Mouse (Mus musculus): ENCODE results near the gene Gpr157. TPM values are rescaled to one million over a fixed set of nuclear protein-coding genes. Genes with fewer than 3 reads are reported as not detected.

Gpr157 gene
- polyA plus RNA-seq, 1 experiment, result 1.9 TPM

GRCm38 (mm10) chr4:150119055-150119454 lies 31.9 kb downstream of the Gpr157 start, which contains the start of gene Slc2a5:
Slc2a5 (plus strand) TSS chr4:150119283.
- Histone ChIP-seq H3K4me1 (ENCODE audit: control insufficient read depth, insufficient read depth, low read length) (peaks cover 2% of the 10 kb centered on the region), H3K27ac (ENCODE audit: insufficient read depth, low read length) (no peak within 1 kb of the TSS), H3K4me3 (ENCODE audit: insufficient read depth, low read length) (no peak within 1 kb of the TSS)
- TF ChIP-seq CTCF (IDR thresholded peaks at IDR 0.05; ENCODE audit: extremely low read depth, insufficient read depth, low read length), result no peak
- no peak for TF ChIP-seq POLR2A (IDR thresholded peaks at IDR 0.05; ENCODE audit: extremely low read depth, insufficient read depth, low read length)

GRCm38 (mm10) chr4:150119640-150120039 lies 32.5 kb downstream of the Gpr157 start:
- TF ChIP-seq CTCF (IDR thresholded peaks at IDR 0.05; ENCODE audit: extremely low read depth, insufficient read depth, low read length) (no peak), POLR2A (IDR thresholded peaks at IDR 0.05; ENCODE audit: extremely low read depth, insufficient read depth, low read length) (no peak)
- no peak overlapping the region for H3K4me3 ChIP-seq (ENCODE audit: insufficient read depth, low read length)
- no peak overlapping the region for H3K27ac ChIP-seq (ENCODE audit: insufficient read depth, low read length)
- peaks cover 2% of the 10 kb centered on the region for H3K4me1 ChIP-seq (ENCODE audit: control insufficient read depth, insufficient read depth, low read length)

- TF ChIP-seq POLR2A (IDR thresholded peaks at IDR 0.05; ENCODE audit: extremely low read depth, insufficient read depth, low read length) (no peak), CTCF (IDR thresholded peaks at IDR 0.05; ENCODE audit: extremely low read depth, insufficient read depth, low read length) (no peak)
- H3K4me1 ChIP-seq (ENCODE audit: control insufficient read depth, insufficient read depth, low read length), result peaks cover 2% of the 10 kb centered on the region
- H3K4me3 ChIP-seq (ENCODE audit: insufficient read depth, low read length), result no peak overlapping the region
- no peak overlapping the region for H3K27ac ChIP-seq (ENCODE audit: insufficient read depth, low read length)
Observed at GRCm38 (mm10) chr4:150120173-150120833, 33.1 kb downstream of the Gpr157 start.

- H3K27ac ChIP-seq (ENCODE audit: insufficient read depth, low read length), result no peak overlapping the region
- peaks cover 2% of the 10 kb centered on the region for H3K4me1 ChIP-seq (ENCODE audit: control insufficient read depth, insufficient read depth, low read length)
- TF ChIP-seq POLR2A (IDR thresholded peaks at IDR 0.05; ENCODE audit: extremely low read depth, insufficient read depth, low read length) (no peak), CTCF (IDR thresholded peaks at IDR 0.05; ENCODE audit: extremely low read depth, insufficient read depth, low read length) (no peak)
- H3K4me3 ChIP-seq (ENCODE audit: insufficient read depth, low read length), result no peak overlapping the region
Observed at GRCm38 (mm10) chr4:150121430-150121829, 34.3 kb downstream of the Gpr157 start.

- no peak for TF ChIP-seq POLR2A (IDR thresholded peaks at IDR 0.05; ENCODE audit: extremely low read depth, insufficient read depth, low read length)
- TF ChIP-seq CTCF (IDR thresholded peaks at IDR 0.05; ENCODE audit: extremely low read depth, insufficient read depth, low read length), result no peak
Observed at GRCm38 (mm10) chr4:150122476-150122875, 35.3 kb downstream of the Gpr157 start.

GRCm38 (mm10) chr4:150126373-150126772 lies 39.2 kb downstream of the Gpr157 start:
- Histone ChIP-seq H3K4me1 (ENCODE audit: control insufficient read depth, insufficient read depth, low read length) (no peaks in the 10 kb centered on the region), H3K4me3 (ENCODE audit: insufficient read depth, low read length) (no peak overlapping the region), H3K27ac (ENCODE audit: insufficient read depth, low read length) (no peak overlapping the region)
- TF ChIP-seq CTCF (IDR thresholded peaks at IDR 0.05; ENCODE audit: extremely low read depth, insufficient read depth, low read length) (no peak), POLR2A (IDR thresholded peaks at IDR 0.05; ENCODE audit: extremely low read depth, insufficient read depth, low read length) (no peak)

More at GRCm38 (mm10) chr4:150122476-150122875, 35.3 kb downstream of the Gpr157 start:
- H3K27ac ChIP-seq (ENCODE audit: insufficient read depth, low read length), result no peak overlapping the region
- H3K4me1 ChIP-seq (ENCODE audit: control insufficient read depth, insufficient read depth, low read length), result no peaks in the 10 kb centered on the region; the same call in 1 of the 2 replicates
- H3K4me3 ChIP-seq (ENCODE audit: insufficient read depth, low read length), result no peak overlapping the region

- no peak overlapping the region for H3K4me3 ChIP-seq (ENCODE audit: insufficient read depth, low read length)
- TF ChIP-seq POLR2A (IDR thresholded peaks at IDR 0.05; ENCODE audit: extremely low read depth, insufficient read depth, low read length) (no peak), CTCF (IDR thresholded peaks at IDR 0.05; ENCODE audit: extremely low read depth, insufficient read depth, low read length) (no peak)
- no peaks in the 10 kb centered on the region for H3K4me1 ChIP-seq (ENCODE audit: control insufficient read depth, insufficient read depth, low read length)
- no peak overlapping the region for H3K27ac ChIP-seq (ENCODE audit: insufficient read depth, low read length)
Observed at GRCm38 (mm10) chr4:150127894-150128293, 40.7 kb downstream of the Gpr157 start.

- Histone ChIP-seq H3K4me3 (ENCODE audit: insufficient read depth, low read length) (no peak overlapping the region), H3K27ac (ENCODE audit: insufficient read depth, low read length) (no peak overlapping the region), H3K4me1 (ENCODE audit: control insufficient read depth, insufficient read depth, low read length) (no peaks in the 10 kb centered on the region)
- no peak for TF ChIP-seq CTCF (IDR thresholded peaks at IDR 0.05; ENCODE audit: extremely low read depth, insufficient read depth, low read length)
Observed at GRCm38 (mm10) chr4:150128571-150128970, 41.4 kb downstream of the Gpr157 start.

- H3K4me1 ChIP-seq (ENCODE audit: control insufficient read depth, insufficient read depth, low read length), result no peaks in the 10 kb centered on the region
- H3K27ac ChIP-seq (ENCODE audit: insufficient read depth, low read length), result no peak overlapping the region
- no peak overlapping the region for H3K4me3 ChIP-seq (ENCODE audit: insufficient read depth, low read length)
- TF ChIP-seq CTCF (IDR thresholded peaks at IDR 0.05; ENCODE audit: extremely low read depth, insufficient read depth, low read length), result no peak
- TF ChIP-seq POLR2A (IDR thresholded peaks at IDR 0.05; ENCODE audit: extremely low read depth, insufficient read depth, low read length), result no peak
Observed at GRCm38 (mm10) chr4:150130661-150131060, 43.5 kb downstream of the Gpr157 start.

GRCm38 (mm10) chr4:150132692-150133271 lies 45.6 kb downstream of the Gpr157 start:
- Histone ChIP-seq H3K27ac (ENCODE audit: insufficient read depth, low read length) (no peak overlapping the region), H3K4me3 (ENCODE audit: insufficient read depth, low read length) (no peak overlapping the region), H3K4me1 (ENCODE audit: control insufficient read depth, insufficient read depth, low read length) (no peaks in the 10 kb centered on the region)
- TF ChIP-seq CTCF (IDR thresholded peaks at IDR 0.05; ENCODE audit: extremely low read depth, insufficient read depth, low read length) (no peak), POLR2A (IDR thresholded peaks at IDR 0.05; ENCODE audit: extremely low read depth, insufficient read depth, low read length) (no peak)
